Mouse (Mus musculus) frontal cortex, postnatal 14 days (tissue): ENCODE results near the gene Aoc2.

Experiments used
- DNase-seq, 2 experiments: peaks; one replicate each; pipeline ENCODE4 v3.0.0; 2022; ENCODE audit warnings: low spot score in 2 of 2

The Aoc2 gene

DNA sequence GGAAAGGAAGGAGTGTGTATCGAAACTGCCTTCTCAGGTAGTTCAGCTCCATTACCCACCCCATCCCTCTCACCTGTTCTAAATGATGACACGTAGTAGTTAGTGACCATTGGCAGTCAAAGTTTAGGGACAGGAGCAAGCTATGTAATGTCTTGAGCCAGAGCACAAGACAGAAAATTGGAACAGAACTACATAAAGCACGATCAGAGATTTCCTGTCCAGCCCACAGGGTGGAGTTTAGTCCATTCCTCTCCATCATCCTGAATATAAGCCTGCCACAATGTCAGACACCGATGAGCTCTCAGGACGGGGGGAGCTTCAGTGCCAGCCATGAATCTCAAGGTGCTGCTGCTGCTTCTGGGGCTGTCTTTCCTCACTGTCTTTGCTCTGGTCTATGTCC lies at the start of gene Aoc2:
Gene Aoc2 (plus strand): TSS at position 301 of the 400 bp plus-strand sequence.
- DNase-seq, result no peak

DNA sequence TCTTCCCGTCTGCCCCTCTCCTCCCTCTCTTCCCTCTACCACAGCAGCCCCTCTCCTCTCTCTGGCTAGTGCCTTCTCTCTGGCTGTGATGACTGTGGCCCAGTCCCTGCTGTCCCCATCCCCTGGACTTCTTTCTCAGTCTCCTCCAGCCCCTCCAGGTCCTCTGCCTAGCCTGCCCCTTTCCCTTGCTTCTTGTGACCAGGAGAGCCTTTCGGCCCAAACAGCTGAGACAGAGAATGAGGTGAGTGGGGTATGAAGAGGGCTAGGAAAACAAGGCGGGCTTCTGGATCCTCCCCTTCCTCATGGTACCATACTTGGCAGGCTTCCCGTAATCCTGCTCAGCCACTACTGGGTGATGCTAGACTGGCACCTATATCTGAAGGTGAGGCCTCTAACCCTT lies 49.6 kb upstream of the Aoc2 start:
- DNase-seq, result no peak

DNA sequence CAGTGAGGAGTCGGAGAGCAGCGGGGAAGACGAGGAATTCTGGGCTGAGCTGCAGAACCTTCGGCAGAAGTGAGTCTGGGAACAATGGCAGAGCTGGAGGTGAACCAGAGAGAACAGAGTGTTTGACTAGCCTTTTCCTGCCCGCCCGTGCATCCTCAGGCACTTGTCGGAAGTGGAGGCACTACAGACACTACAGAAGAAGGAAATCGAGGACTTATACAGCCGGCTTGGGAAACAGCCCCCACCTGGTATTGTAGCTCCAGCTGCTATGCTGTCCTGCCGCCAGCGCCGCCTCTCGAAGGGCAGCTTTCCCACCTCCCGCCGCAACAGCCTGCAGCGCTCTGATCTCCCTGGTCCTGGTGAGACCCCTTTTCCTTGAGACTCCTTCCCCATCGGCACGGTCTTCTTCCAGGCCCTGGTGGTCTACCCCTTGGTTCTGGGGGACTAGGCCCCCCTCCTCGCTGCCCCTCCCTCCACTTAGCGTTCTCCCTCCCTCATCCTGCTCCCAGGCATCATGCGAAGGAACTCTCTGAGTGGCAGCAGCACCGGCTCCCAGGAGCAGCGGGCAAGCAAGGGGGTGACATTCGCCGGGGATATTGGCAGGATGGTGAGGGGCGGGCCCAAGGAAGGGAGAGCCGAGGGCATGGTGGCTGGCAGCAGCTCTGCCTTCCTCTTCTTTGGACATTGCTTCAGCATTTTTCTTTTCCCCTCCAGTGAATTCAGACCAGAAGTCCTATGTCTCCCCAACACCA lies 48.4 kb upstream of the Aoc2 start:
- DNase-seq, result no peak

- DNase-seq, result no peak
These were observed 47.3 kb upstream of the Aoc2 start for GRCm38 (mm10) chr11:101277381-101278222.

DNA sequence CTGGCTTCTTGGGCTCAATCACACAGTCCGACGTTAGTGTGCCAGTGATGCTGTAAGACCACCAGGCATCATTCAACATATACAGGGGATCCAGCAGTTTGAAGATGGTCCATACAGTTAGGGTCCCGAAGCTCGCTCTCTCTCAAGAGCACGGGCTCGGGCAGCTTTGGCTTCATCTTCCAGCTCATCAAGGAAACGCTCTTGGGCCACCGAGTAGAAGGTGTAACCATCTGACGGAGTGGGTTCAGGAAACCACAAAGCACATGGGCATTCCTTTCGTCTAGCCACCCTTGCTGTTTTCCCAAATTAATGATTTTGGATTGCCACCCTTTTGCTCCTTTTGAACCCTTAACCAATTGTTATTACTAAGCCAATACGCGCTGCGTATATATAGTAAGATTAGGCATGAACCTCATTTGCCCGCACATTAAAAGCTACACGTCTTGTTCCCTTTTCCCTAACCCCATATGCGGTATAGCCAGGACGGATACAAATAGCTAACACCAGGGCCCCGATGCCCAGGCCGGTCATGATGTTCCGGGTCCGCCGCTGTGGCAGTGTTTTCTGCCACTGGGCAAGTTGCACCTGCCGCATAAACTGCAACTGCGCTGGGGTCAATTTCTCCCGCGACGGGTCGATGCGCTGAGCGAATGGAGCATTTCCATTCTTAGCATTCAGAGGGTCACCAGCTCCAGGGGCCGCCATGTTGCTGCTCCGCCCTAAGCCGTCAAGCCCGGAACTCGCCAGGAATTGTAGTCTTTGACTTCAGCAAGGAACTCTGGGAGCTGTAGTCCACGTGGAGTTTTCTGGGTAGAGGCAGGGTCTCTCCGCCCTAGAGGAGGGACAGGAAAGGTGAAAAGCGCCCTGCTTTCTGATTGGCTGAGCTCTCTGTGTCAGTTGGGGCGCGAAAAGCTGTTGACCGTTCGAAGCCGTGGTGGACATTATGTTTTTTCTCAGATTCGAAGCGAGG lies 46.4 kb upstream of the Aoc2 start, which contains the start of the genes Cntd1 and Coa3:
Gene Cntd1 (plus strand): TSS at position 790 of the 970 bp plus-strand sequence.
Gene Coa3 (minus strand): TSS at position 892 of the 970 bp plus-strand sequence.
- peak; percentile 75 to 77 for DNase-seq

GRCm38 (mm10) chr11:101279193-101279569 lies 45.7 kb upstream of the Aoc2 start:
- no peak for DNase-seq

- no peak for DNase-seq
These were observed 44.0 kb upstream of the Aoc2 start for GRCm38 (mm10) chr11:101280837-101281236.

- DNase-seq, result no peak
These were observed 42.0 kb upstream of the Aoc2 start for GRCm38 (mm10) chr11:101282896-101283295.

GRCm38 (mm10) chr11:101283805-101284204 lies 41.1 kb upstream of the Aoc2 start:
- no peak for DNase-seq

GRCm38 (mm10) chr11:101287306-101287705 lies 37.6 kb upstream of the Aoc2 start:
- DNase-seq, result no peak

DNA sequence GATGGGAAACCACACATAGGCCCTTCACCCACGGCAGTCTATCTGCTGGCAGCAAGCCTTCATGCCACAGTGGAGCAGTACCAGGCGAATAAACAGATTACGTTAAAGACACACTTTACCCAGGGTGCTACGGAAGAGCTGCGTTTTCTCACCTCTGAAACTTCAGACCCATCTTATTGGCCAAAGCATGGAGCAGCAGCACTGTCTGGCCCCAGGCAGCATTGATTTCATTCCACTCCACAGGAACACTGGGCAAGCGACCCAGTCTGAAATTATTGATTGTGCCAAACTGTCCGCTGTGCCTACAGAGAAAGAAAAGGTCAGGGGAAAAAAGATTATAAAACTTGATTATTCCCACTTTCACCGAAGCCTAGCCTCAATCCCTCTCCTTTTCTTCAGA lies 33.6 kb upstream of the Aoc2 start:
- no peak for DNase-seq

- DNase-seq, result no peak
These were observed 29.7 kb upstream of the Aoc2 start for GRCm38 (mm10) chr11:101295191-101295590.

- DNase-seq, result no peak
These were observed 24.0 kb upstream of the Aoc2 start for GRCm38 (mm10) chr11:101300881-101301280.

- DNase-seq, result no peak
These were observed 23.4 kb upstream of the Aoc2 start for GRCm38 (mm10) chr11:101301299-101302003.

- peak; percentile 90 to 95 for DNase-seq
These were observed 22.7 kb upstream of the Aoc2 start, which contains the start of gene Becn1 for GRCm38 (mm10) chr11:101302004-101302798. TSS of gene Becn1 (minus strand) at chr11:101302286.

DNA sequence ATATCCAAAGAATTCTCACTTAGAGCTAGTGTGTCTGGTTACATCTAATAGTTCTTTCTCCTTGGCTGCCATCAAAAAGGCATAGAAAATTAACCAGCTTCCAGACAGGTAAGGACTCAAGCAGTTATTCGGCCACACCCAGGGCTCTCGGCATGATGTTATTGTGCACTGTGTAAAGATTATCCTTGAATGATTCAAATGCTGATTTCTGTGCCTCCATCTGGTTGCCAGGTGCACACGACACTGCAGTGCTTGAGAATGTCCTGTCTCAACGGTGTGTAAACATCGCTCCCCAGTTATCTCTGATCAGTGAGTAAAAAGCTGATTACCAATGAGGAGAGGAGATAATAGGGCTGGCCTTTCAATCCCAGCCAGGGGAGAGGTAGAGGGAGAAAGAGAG lies 17.1 kb upstream of the Aoc2 start:
- no peak for DNase-seq

DNA sequence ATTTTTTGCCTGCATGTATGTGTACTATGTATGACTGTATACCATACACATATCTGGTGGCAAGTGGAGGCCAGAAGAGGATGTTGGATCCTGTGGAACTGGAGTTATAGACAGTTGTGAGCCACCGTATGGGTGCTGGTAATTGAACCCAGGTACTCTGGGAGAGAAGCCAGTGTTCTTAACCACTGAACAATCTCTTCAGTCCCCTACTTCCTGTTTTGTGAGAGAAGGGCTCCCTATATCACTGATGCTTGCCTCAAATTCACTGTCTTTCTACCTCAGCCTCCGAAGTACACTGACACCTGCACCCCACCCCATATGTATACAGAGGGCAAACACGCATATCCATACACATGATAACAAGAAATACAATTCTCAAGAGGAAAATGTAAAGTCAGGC lies 13.8 kb upstream of the Aoc2 start:
- no peak for DNase-seq

DNA sequence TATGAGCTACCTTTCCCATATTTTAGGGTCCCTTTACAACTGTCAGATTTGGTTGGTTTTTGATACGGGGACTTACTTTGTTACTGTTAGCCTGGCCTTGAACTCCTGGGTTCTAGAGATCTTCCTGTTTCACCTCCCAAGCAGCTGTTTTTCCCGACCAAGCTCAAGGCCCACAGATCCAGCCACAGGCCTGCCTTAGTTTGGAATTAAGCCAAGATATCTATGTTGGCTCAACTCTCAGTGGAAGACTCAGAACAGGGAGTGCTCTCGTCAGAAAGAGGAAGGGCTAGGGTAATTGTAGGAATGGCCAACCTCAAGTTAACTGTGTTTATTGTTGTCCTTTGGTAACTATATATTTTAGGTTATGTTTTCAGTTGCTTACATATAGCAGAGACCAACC lies 12.7 kb upstream of the Aoc2 start:
- DNase-seq, result no peak

DNA sequence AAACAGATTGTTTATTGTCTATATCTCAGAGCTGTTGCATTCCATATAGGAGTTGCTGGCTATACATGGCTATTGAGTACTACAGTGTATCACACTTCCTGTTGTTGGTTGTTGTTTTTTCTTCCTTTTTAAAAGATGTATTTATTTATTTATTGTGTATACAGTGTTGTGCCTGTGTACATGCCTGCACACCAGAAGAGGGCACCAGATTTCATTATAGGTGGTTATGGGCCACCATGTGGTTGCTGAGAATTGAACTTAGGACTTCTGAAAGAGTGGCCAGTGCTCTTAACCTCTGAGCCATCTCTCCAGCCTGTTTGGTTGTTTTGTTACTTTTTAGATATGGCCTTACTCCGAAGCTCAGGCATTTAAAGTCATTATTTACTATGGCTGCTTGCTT lies 10.3 kb upstream of the Aoc2 start:
- no peak for DNase-seq

GRCm38 (mm10) chr11:101315082-101315650 lies 9.7 kb upstream of the Aoc2 start:
- DNase-seq, result no peak
